Mouse (Mus musculus) lung, adult 2 months (tissue): Measurements from ENCODE around the gene Casp3.

Experiments
- CTCF ChIP-seq: fragments of 200-500 bp; IDR thresholded peaks from 2 replicates; pipeline ENCODE4 v1.5.1; 2011; ENCODE audit warnings: mild to moderate bottlenecking, low read length, control low read depth; ENCODE audit not compliant: insufficient read depth
- POLR2A ChIP-seq: fragments of 200-500 bp; IDR thresholded peaks from 2 replicates; pipeline ENCODE4 v1.6.1; 2011; ENCODE audit warnings: low read depth, mild to moderate bottlenecking, control low read depth, low read length, borderline replicate concordance; ENCODE audit errors: extremely low read depth

GRCm38 (mm10) chr8:46626642-46627041, 9.6 kb downstream of the Casp3 start:
- no peak for TF ChIP-seq CTCF
- TF ChIP-seq POLR2A: no peak
